Mouse (Mus musculus) cortical plate, adult 2 months (tissue): ENCODE results near the gene Dagla.
A peak's percentile ranks its signal among the peaks of the same experiment; 100 is the strongest.

Experiments used
- CTCF ChIP-seq: fragments of 200-500 bp; IDR thresholded peaks from 2 replicates; pipeline ENCODE4 v1.5.1; 2011; ENCODE audit warnings: mild to moderate bottlenecking, control low read depth, low read length; ENCODE audit not compliant: insufficient read depth; ENCODE audit errors: extremely low read depth
- POLR2A ChIP-seq: fragments of 200-500 bp; IDR thresholded peaks from 2 replicates; pipeline ENCODE4 v1.6.1; 2011; ENCODE audit warnings: mild to moderate bottlenecking, low read length, control low read depth; ENCODE audit not compliant: insufficient read depth; ENCODE audit errors: extremely low read depth

DNA sequence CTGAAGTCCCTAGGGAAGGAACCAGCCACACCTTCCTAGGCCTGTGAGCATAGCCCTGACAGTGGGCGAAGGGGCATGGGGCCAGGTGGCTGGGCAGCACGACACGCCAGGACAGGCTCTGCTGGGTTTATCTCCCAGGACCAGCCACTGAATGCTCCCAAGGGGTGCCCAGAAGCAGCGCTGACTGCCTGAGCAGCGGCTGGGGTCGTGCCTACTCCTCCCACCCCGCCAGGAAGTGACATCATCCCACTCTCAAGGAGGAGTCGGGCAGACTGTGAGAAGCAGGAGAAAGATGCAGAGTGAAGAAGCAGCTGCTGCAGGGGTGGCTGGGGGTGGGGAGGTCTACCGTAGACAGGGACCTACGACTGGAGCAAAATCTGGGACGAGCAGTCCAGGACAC lies 31.9 kb downstream of the Dagla start:
- TF ChIP-seq POLR2A (peak; percentile 52; the same call in 1 of the 2 replicates), CTCF (no peak)
